In genomic region chr19:3998335-3998734, GRCm38 (mm10) we compare ENCODE assay signal across 30 mouse cellular contexts. TPM values are rescaled to one million over a fixed set of nuclear protein-coding genes. Genes with fewer than 3 reads are reported as not detected.
DNase-seq lines count a peak whose midpoint lies in the region; ATAC-seq lines count a peak whose summit lies in the region.
"Had no signal": no experiment of that assay in that cellular context is flagged by ENCODE, and none has a peak within 500 bp of the region (broad histone marks: within the 10 kb centered on the region; RNA-seq: fewer than 3 reads in every experiment).

No protein-coding gene starts in this region.

- no peak overlapping the region for H3K4me2 ChIP-seq in forebrain, embryonic 11.5 days (ENCODE audit: low read depth, low read length, severe bottlenecking)
- no peak overlapping the region for H3K4me2 ChIP-seq in intestine, embryonic 15.5 days (replicated peaks)
- no peak overlapping the region for H3K4me2 ChIP-seq in intestine, embryonic 16.5 days (ENCODE audit: low read depth, low read length)
- no peak overlapping the region for H3K4me2 ChIP-seq in limb, embryonic 12.5 days
- H3K4me2 ChIP-seq: embryonic facial prominence, embryonic 13.5 days; heart, embryonic 13.5 days; hindbrain, embryonic 14.5 days had no signal

- no peak for ATAC-seq in forebrain, embryonic 11.5 days (replicated peaks; ENCODE audit: low FRiP score)
- ATAC-seq in intestine, embryonic 15.5 days, result no peak
- ATAC-seq in intestine, embryonic 16.5 days, result no peak
- ATAC-seq in limb, embryonic 12.5 days (ENCODE audit: insufficient number of reproducible peaks, insufficient read depth, low FRiP score, low TSS enrichment, low read depth), result no peak
- ATAC-seq: CD4-positive, CD25-positive, alpha-beta regulatory T cell, adult 4 months; forebrain, embryonic 14.5 days; forebrain, postnatal 0 days; hindbrain, postnatal 0 days; inflammation-experienced regulatory T-cells, adult 6 months had no signal

- peaks cover 30% of the 10 kb centered on the region for H3K4me1 ChIP-seq in forebrain, embryonic 10.5 days
- peaks cover 2% of the 10 kb centered on the region; the same call in 1 of the 2 replicates for H3K4me1 ChIP-seq in forebrain, embryonic 11.5 days (replicated peaks; ENCODE audit: control insufficient read depth, insufficient read depth, low read length)
- H3K4me1 ChIP-seq in intestine, embryonic 15.5 days (replicated peaks), result peaks cover 26% of the 10 kb centered on the region
- H3K4me1 ChIP-seq in intestine, embryonic 16.5 days (ENCODE audit: control insufficient read depth, insufficient read depth, low read length), result peaks cover 23% of the 10 kb centered on the region
- H3K4me1 ChIP-seq in limb, embryonic 12.5 days (replicated peaks), result peaks cover 18% of the 10 kb centered on the region

- H3K27ac ChIP-seq in forebrain, embryonic 10.5 days, result 0 out of 2 replicates have a peak overlapping the region, but pooled peaks have one; percentile 30
- no peak overlapping the region for H3K27ac ChIP-seq in forebrain, embryonic 11.5 days (ENCODE audit: low read depth, low read length)
- H3K27ac ChIP-seq in intestine, embryonic 15.5 days, result no peak overlapping the region
- no peak overlapping the region for H3K27ac ChIP-seq in intestine, embryonic 16.5 days (ENCODE audit: low read length)
- H3K27ac ChIP-seq in limb, embryonic 12.5 days, result no peak overlapping the region
- H3K27ac ChIP-seq: embryonic facial prominence, embryonic 10.5 days; embryonic facial prominence, embryonic 13.5 days; heart, embryonic 13.5 days; hindbrain, embryonic 14.5 days; hindbrain, postnatal 0 days had no signal

- H3K4me3 ChIP-seq in forebrain, embryonic 10.5 days, result no peak overlapping the region
- H3K4me3 ChIP-seq in forebrain, embryonic 11.5 days (ENCODE audit: low read depth, low read length), result no peak overlapping the region
- H3K4me3 ChIP-seq in intestine, embryonic 15.5 days (replicated peaks), result no peak overlapping the region
- H3K4me3 ChIP-seq in intestine, embryonic 16.5 days (ENCODE audit: low read length), result no peak overlapping the region
- H3K4me3 ChIP-seq in limb, embryonic 12.5 days (replicated peaks), result no peak overlapping the region
- H3K4me3 ChIP-seq: embryonic facial prominence, embryonic 10.5 days; embryonic facial prominence, embryonic 13.5 days; erythroblast, embryonic 14.5 days; heart, embryonic 13.5 days had no signal

- H3K9ac ChIP-seq in forebrain, embryonic 11.5 days (ENCODE audit: low read length), result no peak overlapping the region
- H3K9ac ChIP-seq in intestine, embryonic 15.5 days, result 0 out of 2 replicates have a peak overlapping the region, but pooled peaks have one; percentile 5
- no peak overlapping the region for H3K9ac ChIP-seq in intestine, embryonic 16.5 days (ENCODE audit: low read depth, low read length)
- 0 out of 2 replicates have a peak overlapping the region, but pooled peaks have one; percentile 23 for H3K9ac ChIP-seq in limb, embryonic 12.5 days (replicated peaks)
- H3K9ac ChIP-seq: forebrain, postnatal 0 days; hindbrain, embryonic 14.5 days had no signal

- H3K9me3 ChIP-seq in forebrain, embryonic 10.5 days, result no peaks in the 10 kb centered on the region
- H3K9me3 ChIP-seq in forebrain, embryonic 11.5 days (ENCODE audit: control insufficient read depth, low read length), result no peaks in the 10 kb centered on the region
- no peaks in the 10 kb centered on the region for H3K9me3 ChIP-seq in intestine, embryonic 15.5 days
- no peaks in the 10 kb centered on the region for H3K9me3 ChIP-seq in intestine, embryonic 16.5 days (ENCODE audit: control insufficient read depth, low read length)
- no peaks in the 10 kb centered on the region for H3K9me3 ChIP-seq in limb, embryonic 12.5 days
- H3K9me3 ChIP-seq: embryonic facial prominence, embryonic 10.5 days; embryonic facial prominence, embryonic 13.5 days; heart, embryonic 13.5 days had no signal

- 0 out of 2 replicates have a peak, but pooled peaks cover 3% of the 10 kb centered on the region for H3K27me3 ChIP-seq in forebrain, embryonic 10.5 days (ENCODE audit: poor library complexity, severe bottlenecking)
- no peaks in the 10 kb centered on the region for H3K27me3 ChIP-seq in forebrain, embryonic 11.5 days (ENCODE audit: control insufficient read depth, insufficient read depth, low read length)
- no peaks in the 10 kb centered on the region for H3K27me3 ChIP-seq in intestine, embryonic 15.5 days (replicated peaks)
- no peaks in the 10 kb centered on the region for H3K27me3 ChIP-seq in intestine, embryonic 16.5 days (replicated peaks; ENCODE audit: control insufficient read depth, insufficient read depth, low read length)
- 0 out of 2 replicates have a peak, but pooled peaks cover 3% of the 10 kb centered on the region for H3K27me3 ChIP-seq in limb, embryonic 12.5 days
- H3K27me3 ChIP-seq: embryonic facial prominence, embryonic 13.5 days had no signal

- DNase-seq in forebrain, embryonic 10.5 days (ENCODE audit: extremely low spot score, low spot score), result no peak
- DNase-seq in forebrain, embryonic 11.5 days (ENCODE audit: low spot score), result no peak
- no peak for DNase-seq in frontal cortex, postnatal 36 days (ENCODE audit: low spot score in 2 of 2)
- DNase-seq: adrenal gland, adult 2 months; adrenal gland, postnatal 14 days; cerebellum, adult 11 months; cerebellum, adult 2 months; cerebellum, postnatal 25 days; embryo, embryonic 11 days; forebrain, postnatal 0 days; gastrocnemius, postnatal 25 days; heart, postnatal 14 days; heart, postnatal 4 days; kidney, adult 11 months had no signal

- 78% methylated on average over 8 of the region's 8 CpGs for WGBS in forebrain, embryonic 10.5 days
- 71% methylated on average over 8 of the region's 8 CpGs for WGBS in forebrain, embryonic 11.5 days
- WGBS in intestine, embryonic 15.5 days, result 82% methylated on average over 8 of the region's 8 CpGs
- WGBS in intestine, embryonic 16.5 days, result 76% methylated on average over 8 of the region's 8 CpGs
- WGBS in limb, embryonic 12.5 days, result 74% methylated on average over 8 of the region's 8 CpGs

- H3K36me3 ChIP-seq in forebrain, embryonic 10.5 days (replicated peaks), result no peaks in the 10 kb centered on the region
- no peaks in the 10 kb centered on the region for H3K36me3 ChIP-seq in forebrain, embryonic 11.5 days (ENCODE audit: control insufficient read depth, insufficient read depth, low read length)
- no peaks in the 10 kb centered on the region for H3K36me3 ChIP-seq in intestine, embryonic 15.5 days
- H3K36me3 ChIP-seq in intestine, embryonic 16.5 days (ENCODE audit: control insufficient read depth, insufficient read depth, low read length), result no peaks in the 10 kb centered on the region
- H3K36me3 ChIP-seq in limb, embryonic 12.5 days, result no peaks in the 10 kb centered on the region
- H3K36me3 ChIP-seq: embryonic facial prominence, embryonic 10.5 days; embryonic facial prominence, embryonic 13.5 days; heart, embryonic 13.5 days had no signal

RNA-seq across cellular contexts. Expression of gene Nudt8, which starts 2.0 kb away (rescaled TPM):
- 24.8 and 30.4 TPM in 2 replicates for polyA plus RNA-seq in forebrain, embryonic 10.5 days (2016; fragmentation: Nextera tagmentation; extraction: Ambion mirVana)
- polyA plus RNA-seq in forebrain, embryonic 11.5 days (2014; fragmentation: Nextera tagmentation; extraction: Ambion mirVana), result 21.2 and 21.9 TPM in 2 replicates
- polyA plus RNA-seq in intestine, embryonic 15.5 days (2015; fragmentation: Nextera tagmentation; extraction: Ambion mirVana), result 33.8 and 35.9 TPM in 2 replicates
- polyA plus RNA-seq in intestine, embryonic 16.5 days (2015; fragmentation: Nextera tagmentation; extraction: Ambion mirVana), result 40.9 and 41.0 TPM in 2 replicates
- polyA plus RNA-seq in limb, embryonic 12.5 days (2016; fragmentation: Nextera tagmentation; extraction: Ambion mirVana), result 30.8 and 31.5 TPM in 2 replicates

RNA-seq across cellular contexts. Expression of gene Gm49405, which starts 2.1 kb away (rescaled TPM):
- 2.8 and 3.5 TPM in 2 replicates for polyA plus RNA-seq in forebrain, embryonic 10.5 days (2016; fragmentation: Nextera tagmentation; extraction: Ambion mirVana)
- 3.0 TPM in 2 replicates for polyA plus RNA-seq in forebrain, embryonic 11.5 days (2014; fragmentation: Nextera tagmentation; extraction: Ambion mirVana)
- polyA plus RNA-seq in intestine, embryonic 15.5 days (2015; fragmentation: Nextera tagmentation; extraction: Ambion mirVana), result 2.1 and 2.6 TPM in 2 replicates
- polyA plus RNA-seq in intestine, embryonic 16.5 days (2015; fragmentation: Nextera tagmentation; extraction: Ambion mirVana), result 2.0 and 2.4 TPM in 2 replicates
- polyA plus RNA-seq in limb, embryonic 12.5 days (2016; fragmentation: Nextera tagmentation; extraction: Ambion mirVana), result 4.6 and 5.5 TPM in 2 replicates

RNA-seq across cellular contexts. Expression of gene Doc2g, which starts 4.8 kb away (rescaled TPM):
- 3.6 and 4.0 TPM in 2 replicates for polyA plus RNA-seq in forebrain, embryonic 10.5 days (2016; fragmentation: Nextera tagmentation; extraction: Ambion mirVana)
- 3.8 and 4.2 TPM in 2 replicates for polyA plus RNA-seq in forebrain, embryonic 11.5 days (2014; fragmentation: Nextera tagmentation; extraction: Ambion mirVana)
- 2.8 and 3.8 TPM in 2 replicates for polyA plus RNA-seq in intestine, embryonic 15.5 days (2015; fragmentation: Nextera tagmentation; extraction: Ambion mirVana)
- 2.4 and 3.4 TPM in 2 replicates for polyA plus RNA-seq in intestine, embryonic 16.5 days (2015; fragmentation: Nextera tagmentation; extraction: Ambion mirVana)
- polyA plus RNA-seq in limb, embryonic 12.5 days (2016; fragmentation: Nextera tagmentation; extraction: Ambion mirVana), result 6.8 and 7.6 TPM in 2 replicates

RNA-seq across cellular contexts. Expression of gene Tbx10, which starts 5.8 kb away (rescaled TPM):
- not detected in 2 replicates for polyA plus RNA-seq in forebrain, embryonic 10.5 days (2016; fragmentation: Nextera tagmentation; extraction: Ambion mirVana)
- polyA plus RNA-seq in forebrain, embryonic 11.5 days (2014; fragmentation: Nextera tagmentation; extraction: Ambion mirVana), result not detected in 2 replicates
- polyA plus RNA-seq in intestine, embryonic 15.5 days (2015; fragmentation: Nextera tagmentation; extraction: Ambion mirVana), result 0.35 and 0.38 TPM in 2 replicates
- polyA plus RNA-seq in intestine, embryonic 16.5 days (2015; fragmentation: Nextera tagmentation; extraction: Ambion mirVana), result 0.73 and 0.83 TPM in 2 replicates
- polyA plus RNA-seq in limb, embryonic 12.5 days (2016; fragmentation: Nextera tagmentation; extraction: Ambion mirVana), result not detected in 2 replicates
- polyA plus RNA-seq: adrenal gland, adult 2 months; CD4-positive, CD25-positive, alpha-beta regulatory T cell, adult 4 months; cortical plate, adult 2 months; embryonic facial prominence, embryonic 13.5 days; erythroblast, embryonic 14.5 days; forebrain, embryonic 14.5 days; forebrain, postnatal 0 days; frontal cortex, adult 2 months; gonadal fat pad, adult 2 months; heart, embryonic 13.5 days; heart, embryonic 16.5 days; inflammation-experienced regulatory T-cells, adult 6 months had no signal

RNA-seq across cellular contexts. Expression of gene Acy3, which starts 12.0 kb away (rescaled TPM):
- polyA plus RNA-seq in forebrain, embryonic 10.5 days (2016; fragmentation: Nextera tagmentation; extraction: Ambion mirVana), result 1.8 and 2.5 TPM in 2 replicates
- 1.7 and 2.3 TPM in 2 replicates for polyA plus RNA-seq in forebrain, embryonic 11.5 days (2014; fragmentation: Nextera tagmentation; extraction: Ambion mirVana)
- 12.8 and 14.2 TPM in 2 replicates for polyA plus RNA-seq in intestine, embryonic 15.5 days (2015; fragmentation: Nextera tagmentation; extraction: Ambion mirVana)
- 16.9 and 20.1 TPM in 2 replicates for polyA plus RNA-seq in intestine, embryonic 16.5 days (2015; fragmentation: Nextera tagmentation; extraction: Ambion mirVana)
- polyA plus RNA-seq in limb, embryonic 12.5 days (2016; fragmentation: Nextera tagmentation; extraction: Ambion mirVana), result 3.6 and 3.7 TPM in 2 replicates
- polyA plus RNA-seq: erythroblast, embryonic 14.5 days had no signal

Comparison
In these comparisons a context has a peak if more than half of its experiments do, and no peak if none do; other contexts are left out.
1. H3K9ac ChIP-seq: peak in intestine, embryonic 15.5 days (single experiment) and limb, embryonic 12.5 days (single experiment); none in forebrain, embryonic 11.5 days (single experiment) and intestine, embryonic 16.5 days (single experiment).